In the genomic region with DNA sequence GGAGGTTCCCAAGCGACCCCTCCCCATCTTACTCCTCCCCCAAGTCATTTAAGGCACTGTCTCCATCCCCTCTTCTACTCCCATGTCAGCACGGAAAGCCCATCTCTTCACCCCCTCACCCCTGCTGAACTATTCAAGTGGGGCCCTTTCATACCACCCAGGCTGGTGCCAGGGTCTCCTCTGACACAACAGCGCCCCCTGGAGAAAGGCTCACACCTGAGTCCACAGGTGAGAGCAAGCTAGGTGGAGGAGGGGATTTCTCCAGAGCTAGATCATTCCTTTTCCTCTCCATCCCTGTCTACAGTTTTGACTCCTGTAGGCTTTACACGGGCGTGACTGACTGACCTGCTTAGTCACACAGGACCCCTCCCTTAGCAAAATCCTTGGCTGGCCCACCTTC, we compare ENCODE assay signal across 9 mouse cellular contexts.
DNase-seq lines count a peak whose midpoint lies in the region; ATAC-seq lines count a peak whose summit lies in the region.
"Had no signal": no experiment of that assay in that cellular context is flagged by ENCODE, and none has a peak within 500 bp of the region (broad histone marks: within the 10 kb centered on the region; RNA-seq: fewer than 3 reads in every experiment).

No protein-coding gene starts in this region.

- 54% methylated on average over 5 of the region's 5 CpGs for WGBS in neural tube, embryonic 15.5 days

- peak; percentile 31 for DNase-seq in CD4-positive, CD25-positive, alpha-beta regulatory T cell, adult 2 months (ENCODE audit: low read depth, low spot score)
- peak; percentile 42 for DNase-seq in right cerebral cortex, postnatal 14 days
- DNase-seq in right cerebral cortex, postnatal 10 days (ENCODE audit: low spot score in 2 of 2), result no peak
- peak; percentile 60 for DNase-seq in lung, postnatal 14 days
- peak; percentile 60 to 65 for DNase-seq in thymus, postnatal 36 days
- no peak for DNase-seq in retina, embryonic 14.5 days (ENCODE audit: low spot score)

- H3K4me2 ChIP-seq in neural tube, embryonic 15.5 days, result no peak overlapping the region
- H3K4me2 ChIP-seq: embryonic facial prominence, embryonic 13.5 days had no signal

- no peaks in the 10 kb centered on the region for H3K27me3 ChIP-seq in neural tube, embryonic 15.5 days (replicated peaks)
- H3K27me3 ChIP-seq: embryonic facial prominence, embryonic 13.5 days had no signal

- H3K27ac ChIP-seq in neural tube, embryonic 15.5 days (replicated peaks), result no peak overlapping the region
- H3K27ac ChIP-seq: embryonic facial prominence, embryonic 13.5 days had no signal

- no peak overlapping the region for H3K9ac ChIP-seq in neural tube, embryonic 15.5 days (replicated peaks)
- H3K9ac ChIP-seq: embryonic facial prominence, embryonic 13.5 days had no signal

- peaks cover 15% of the 10 kb centered on the region; the same call in 1 of the 2 replicates for H3K4me1 ChIP-seq in neural tube, embryonic 15.5 days

- no peak for ATAC-seq in CD4-positive, CD25-positive, alpha-beta regulatory T cell, adult 4 months
- ATAC-seq in neural tube, embryonic 15.5 days (ENCODE audit: low FRiP score), result no peak

- no peaks in the 10 kb centered on the region for H3K36me3 ChIP-seq in neural tube, embryonic 15.5 days
- H3K36me3 ChIP-seq: embryonic facial prominence, embryonic 13.5 days had no signal

- no peak overlapping the region for H3K4me3 ChIP-seq in neural tube, embryonic 15.5 days (replicated peaks)
- H3K4me3 ChIP-seq: embryonic facial prominence, embryonic 13.5 days had no signal

- no peaks in the 10 kb centered on the region for H3K9me3 ChIP-seq in neural tube, embryonic 15.5 days (replicated peaks)

Comparison
In these comparisons a context has a peak if more than half of its experiments do, and no peak if none do; other contexts are left out.
1. DNase-seq: peak in CD4-positive, CD25-positive, alpha-beta regulatory T cell, adult 2 months (single experiment), right cerebral cortex, postnatal 14 days (single experiment), lung, postnatal 14 days (single experiment) and thymus, postnatal 36 days (2 of 2); none in right cerebral cortex, postnatal 10 days (0 of 2) and retina, embryonic 14.5 days (single experiment).